In the genomic region with DNA sequence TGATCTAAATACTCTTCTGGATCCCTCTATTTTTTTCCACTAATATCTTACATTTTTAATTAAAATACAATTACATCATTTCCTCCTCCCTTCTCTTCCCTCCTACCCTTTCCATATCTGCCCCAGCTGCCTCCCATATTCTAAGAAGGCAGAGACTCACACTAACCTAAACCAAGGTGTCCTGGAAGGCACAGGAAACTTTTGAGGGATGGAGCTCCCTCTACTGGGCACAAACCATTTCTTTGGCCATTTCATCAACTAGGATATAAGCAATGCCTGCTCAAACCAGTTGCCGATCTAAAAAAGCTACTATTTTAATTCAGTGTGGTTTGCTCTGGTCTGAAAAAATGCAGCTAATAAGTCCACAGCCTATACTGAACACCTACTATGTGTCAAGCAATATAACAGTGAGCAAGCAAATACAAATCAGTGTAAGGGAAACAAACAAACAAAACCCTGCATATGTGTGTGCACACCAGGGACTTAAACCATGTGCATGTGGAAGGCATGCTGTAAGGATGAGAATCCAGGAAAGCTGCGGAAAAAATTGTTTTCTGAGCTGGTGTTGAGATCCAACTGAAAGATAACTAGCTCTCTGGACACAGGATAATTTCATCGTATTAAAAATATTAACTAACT, we compare ENCODE assay signal across 9 mouse cellular contexts.
DNase-seq lines count a peak whose midpoint lies in the region; ATAC-seq and TF ChIP-seq lines count a peak whose summit lies in the region.
"Had no signal": no experiment of that assay in that cellular context is flagged by ENCODE, and none has a peak within 500 bp of the region (broad histone marks: within the 10 kb centered on the region; RNA-seq: fewer than 3 reads in every experiment).

No protein-coding gene starts in this region.

- intact Hi-C loops in left cerebral cortex, adult 2 months (cut with DNase I): loop anchor here (10.0 kb wide), 1 partner anchor 1536 kb away; no protein-coding TSS in a partner anchor

- 58% methylated on average over 3 of the region's 3 CpGs for WGBS in midbrain, embryonic 15.5 days

- ATAC-seq in midbrain, embryonic 15.5 days (replicated peaks): peak; percentile 65; the same call in 1 of the 2 replicates
- no peak for ATAC-seq in erythroblast, adult 5-6 weeks (replicated peaks; ENCODE audit: low FRiP score, poor library complexity, severe bottlenecking)

- no peak overlapping the region for H3K27ac ChIP-seq in left cerebral cortex, adult 2 months
- no peak overlapping the region for H3K27ac ChIP-seq in midbrain, embryonic 15.5 days
- H3K27ac ChIP-seq: neural tube, embryonic 13.5 days had no signal

- H3K4me3 ChIP-seq in left cerebral cortex, adult 2 months: no peak overlapping the region
- no peak overlapping the region for H3K4me3 ChIP-seq in midbrain, embryonic 15.5 days
- H3K4me3 ChIP-seq: neural tube, embryonic 13.5 days had no signal

- H3K4me2 ChIP-seq in midbrain, embryonic 15.5 days: no peak overlapping the region
- H3K4me2 ChIP-seq: neural tube, embryonic 13.5 days had no signal

- no peaks in the 10 kb centered on the region for H3K27me3 ChIP-seq in midbrain, embryonic 15.5 days (replicated peaks)
- H3K27me3 ChIP-seq: neural tube, embryonic 13.5 days had no signal

- TF ChIP-seq CTCF in left cerebral cortex, adult 2 months (IDR thresholded peaks at IDR 0.05): peak; percentile 72

- DNase-seq in cerebellum, adult 18-20 months: peak; percentile 45 to 57
- DNase-seq in cerebellum, adult 11-12 months: no peak
- peak; percentile 28 for DNase-seq in adrenal gland, adult 2 months
- peak; percentile 27 for DNase-seq in fibroblast of lung, adult 2 months (ENCODE audit: low read depth)
- peak; percentile 41 for DNase-seq in hindlimb bud, embryonic 11.5 days (ENCODE audit: extremely low spot score, low read depth, low spot score)
- DNase-seq in left cerebral cortex, adult 2 months (ENCODE audit: extremely low spot score in 1 of 2, low spot score in 2 of 2): peak; percentile 69 to 74

- H3K4me1 ChIP-seq in midbrain, embryonic 15.5 days: no peaks in the 10 kb centered on the region
- H3K4me1 ChIP-seq: neural tube, embryonic 13.5 days had no signal

- no peaks in the 10 kb centered on the region for H3K9me3 ChIP-seq in midbrain, embryonic 15.5 days
- H3K9me3 ChIP-seq: neural tube, embryonic 13.5 days had no signal

- no peak overlapping the region for H3K9ac ChIP-seq in midbrain, embryonic 15.5 days
- H3K9ac ChIP-seq: neural tube, embryonic 13.5 days had no signal

- no peaks in the 10 kb centered on the region for H3K36me3 ChIP-seq in midbrain, embryonic 15.5 days (replicated peaks)
- H3K36me3 ChIP-seq: neural tube, embryonic 13.5 days had no signal
